Mouse (Mus musculus): ENCODE measurements around the gene Xpnpep1. TPM values are rescaled to one million over a fixed set of nuclear protein-coding genes. Genes with fewer than 3 reads are reported as not detected.

Gene Xpnpep1
- polyA plus RNA-seq, 1 experiment from 2014 or later: 128 TPM

DNA sequence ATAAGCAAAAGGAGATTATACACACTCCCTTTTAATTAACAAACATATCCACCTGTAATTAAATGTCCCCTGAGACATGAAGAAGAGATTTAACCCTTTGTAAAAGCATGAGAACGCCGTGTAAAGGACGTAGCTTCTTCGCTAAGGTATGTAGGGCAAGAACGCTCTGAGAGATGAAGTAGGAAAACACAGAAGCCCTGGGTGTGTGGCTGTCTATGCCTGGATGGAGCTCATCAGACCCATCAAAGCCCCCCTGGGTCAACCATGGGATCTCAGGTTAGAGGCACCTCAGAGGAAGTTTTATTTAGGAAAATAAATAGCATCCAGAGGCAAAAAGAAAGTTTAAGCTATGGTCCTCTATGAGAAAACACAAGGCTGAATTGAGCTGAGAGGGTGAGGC is 37.3 kb upstream of the Xpnpep1 start:
- 89% methylated on average over 5 of the region's 5 CpGs for WGBS
- H3K27ac ChIP-seq: no peak overlapping the region
- H3K4me2 ChIP-seq: no peak overlapping the region
- H3K9me3 ChIP-seq (replicated peaks): no peaks in the 10 kb centered on the region
- no peaks in the 10 kb centered on the region for H3K27me3 ChIP-seq
- H3K36me3 ChIP-seq: no peaks in the 10 kb centered on the region
- H3K9ac ChIP-seq: no peak overlapping the region
- H3K4me3 ChIP-seq: no peak overlapping the region
- no peak for ATAC-seq (replicated peaks; ENCODE audit: insufficient number of reproducible peaks, insufficient read depth, low FRiP score, low read depth)
- peaks cover 19% of the 10 kb centered on the region for H3K4me1 ChIP-seq (replicated peaks)

DNA sequence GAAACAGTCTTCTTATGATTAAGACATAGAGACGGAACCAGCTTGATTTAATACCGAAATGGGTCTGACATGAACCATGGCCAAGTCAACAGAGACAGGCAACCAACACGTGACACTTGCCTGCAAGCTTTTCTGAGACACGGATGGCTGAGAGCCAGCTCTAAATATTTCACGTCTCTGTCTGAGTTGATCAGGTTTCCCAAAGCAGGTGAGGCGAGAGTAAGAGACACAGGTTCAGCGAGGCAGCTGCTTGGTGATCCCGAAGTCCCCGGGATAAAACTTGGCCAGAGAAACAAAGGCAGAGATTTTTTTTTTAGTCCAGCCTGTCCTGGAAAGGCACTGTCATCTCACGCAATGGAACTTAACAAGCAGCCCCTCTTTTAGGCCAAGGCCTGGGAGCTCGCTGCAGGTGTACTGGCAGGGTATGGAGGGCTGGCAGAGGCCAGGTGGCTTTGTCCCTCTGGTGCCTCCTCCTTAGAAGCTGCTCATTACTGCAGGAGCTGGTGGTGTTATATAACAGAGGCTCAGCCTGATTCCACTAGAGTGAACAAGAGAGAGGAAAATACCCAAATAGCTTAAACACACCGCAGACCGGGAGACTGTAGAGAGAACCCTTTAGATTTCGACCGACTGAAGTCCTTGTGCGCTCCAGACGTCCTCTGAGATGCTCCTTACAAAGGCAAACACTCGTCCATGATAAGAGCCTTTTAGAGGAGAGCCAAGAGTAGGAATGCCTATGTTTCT is 36.4 kb upstream of the Xpnpep1 start:
- H3K4me1 ChIP-seq (replicated peaks): peaks cover 28% of the 10 kb centered on the region
- H3K27ac ChIP-seq: peak overlapping the region; percentile 45
- no peaks in the 10 kb centered on the region for H3K9me3 ChIP-seq (replicated peaks)
- H3K4me2 ChIP-seq: no peak overlapping the region
- H3K9ac ChIP-seq: no peak overlapping the region
- WGBS: 42% methylated on average over 18 of the region's 18 CpGs
- ATAC-seq (replicated peaks; ENCODE audit: insufficient number of reproducible peaks, insufficient read depth, low FRiP score, low read depth): 0 out of 2 replicates have a peak, but pooled peaks have one; percentile 20
- no peaks in the 10 kb centered on the region for H3K36me3 ChIP-seq
- H3K4me3 ChIP-seq: no peak overlapping the region
- no peaks in the 10 kb centered on the region for H3K27me3 ChIP-seq

DNA sequence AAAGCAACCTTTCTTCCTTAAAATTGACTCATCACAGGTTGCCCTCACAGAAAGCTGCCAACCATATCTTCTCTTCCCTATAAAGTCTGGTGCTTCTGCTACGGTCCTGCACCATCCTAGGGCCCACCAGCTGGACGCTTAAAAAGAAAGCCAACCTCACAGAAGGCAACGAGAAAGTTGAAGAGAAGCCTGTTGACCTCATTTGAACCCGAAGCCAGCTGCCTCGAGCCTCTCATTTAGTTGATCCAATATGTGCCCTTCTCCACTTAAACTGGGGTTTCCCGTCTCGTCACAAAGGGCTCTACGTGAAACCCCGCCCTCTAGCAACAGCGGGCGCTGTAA is 35.9 kb upstream of the Xpnpep1 start:
- WGBS: 87% methylated on average over 11 of the region's 11 CpGs

DNA sequence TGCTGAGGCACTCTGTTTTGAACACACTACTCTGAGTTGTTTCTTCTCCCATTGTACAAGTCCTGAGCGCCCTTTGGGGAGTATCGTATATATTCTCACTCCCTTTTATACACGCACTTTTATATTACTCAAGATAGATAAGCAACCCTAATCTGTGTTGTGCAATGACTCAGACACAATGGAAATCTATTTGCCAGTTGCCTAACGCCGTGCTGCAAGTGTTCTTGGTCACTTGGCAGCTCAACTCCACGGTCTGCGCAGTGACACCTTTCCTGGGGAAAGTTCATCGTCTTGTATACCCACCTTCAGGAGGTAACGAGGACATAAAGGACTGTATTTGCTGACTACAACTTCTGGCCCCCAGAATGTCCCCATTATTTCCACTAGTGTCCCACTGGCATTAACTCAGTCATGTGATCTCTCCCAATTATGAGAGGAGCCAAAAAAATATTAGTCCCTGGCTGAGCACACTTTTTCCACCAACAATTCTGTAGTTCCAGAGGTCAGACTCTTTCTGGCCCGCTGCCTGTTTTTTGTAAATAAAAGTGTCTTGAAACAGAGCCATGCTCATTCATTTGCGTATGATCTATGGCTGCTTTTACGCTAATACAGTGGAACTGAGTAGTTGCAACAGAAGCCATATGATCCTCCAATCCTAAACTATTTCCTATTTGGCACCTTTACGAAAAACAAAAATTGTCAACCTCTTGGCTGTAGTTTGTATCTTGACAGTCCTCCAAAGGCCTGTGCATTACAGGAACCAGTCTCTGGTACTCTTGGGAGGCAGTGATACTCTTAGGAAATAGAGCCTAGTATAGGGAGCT is 35.1 kb upstream of the Xpnpep1 start:
- Histone ChIP-seq H3K36me3 (no peaks in the 10 kb centered on the region), H3K27ac (peak overlapping the region; percentile 31; the same call in 1 of the 2 replicates), H3K4me2 (no peak overlapping the region), H3K4me1 (replicated peaks) (peaks cover 40% of the 10 kb centered on the region), H3K27me3 (no peaks in the 10 kb centered on the region), H3K4me3 (no peak overlapping the region), H3K9ac (no peak overlapping the region), H3K9me3 (replicated peaks) (no peaks in the 10 kb centered on the region)
- 73% methylated on average over 13 of the region's 13 CpGs for WGBS
- no peak for ATAC-seq (replicated peaks; ENCODE audit: insufficient number of reproducible peaks, insufficient read depth, low FRiP score, low read depth)

More for the DNA sequence above, 35.9 kb upstream of the Xpnpep1 start:
- no peaks in the 10 kb centered on the region for H3K36me3 ChIP-seq
- H3K9ac ChIP-seq: no peak overlapping the region
- H3K9me3 ChIP-seq (replicated peaks): no peaks in the 10 kb centered on the region
- no peaks in the 10 kb centered on the region for H3K27me3 ChIP-seq
- no peak for ATAC-seq (replicated peaks; ENCODE audit: insufficient number of reproducible peaks, insufficient read depth, low FRiP score, low read depth)
- no peak overlapping the region for H3K4me2 ChIP-seq
- peak overlapping the region; percentile 31; the same call in 1 of the 2 replicates for H3K27ac ChIP-seq
- H3K4me3 ChIP-seq: no peak overlapping the region
- H3K4me1 ChIP-seq (replicated peaks): peaks cover 34% of the 10 kb centered on the region

DNA sequence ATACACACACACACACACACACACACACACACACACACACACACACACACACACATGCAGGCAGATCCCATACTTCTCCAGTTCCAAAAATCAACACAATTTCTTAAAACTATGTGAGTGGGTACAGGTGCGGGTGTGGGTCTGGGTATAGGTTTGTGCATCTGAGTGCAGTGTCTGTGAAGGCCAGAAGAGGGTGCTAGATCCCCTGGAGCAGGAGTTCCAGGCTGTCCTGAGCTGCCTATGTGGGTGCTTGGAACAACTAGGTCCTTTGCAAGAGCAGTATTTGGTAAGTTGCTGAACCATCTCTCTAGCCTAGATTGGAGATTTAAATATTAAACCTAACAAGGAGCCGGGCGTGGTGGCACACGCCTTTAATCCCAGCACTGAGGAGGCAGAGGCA is 33.5 kb upstream of the Xpnpep1 start:
- Histone ChIP-seq H3K4me3 (no peak overlapping the region), H3K4me1 (replicated peaks) (peaks cover 40% of the 10 kb centered on the region), H3K4me2 (no peak overlapping the region), H3K36me3 (no peaks in the 10 kb centered on the region), H3K27ac (no peak overlapping the region), H3K27me3 (no peaks in the 10 kb centered on the region), H3K9me3 (replicated peaks) (no peaks in the 10 kb centered on the region), H3K9ac (no peak overlapping the region)
- WGBS: 94% methylated on average over 4 of the region's 4 CpGs
- ATAC-seq (replicated peaks; ENCODE audit: insufficient number of reproducible peaks, insufficient read depth, low FRiP score, low read depth): no peak

DNA sequence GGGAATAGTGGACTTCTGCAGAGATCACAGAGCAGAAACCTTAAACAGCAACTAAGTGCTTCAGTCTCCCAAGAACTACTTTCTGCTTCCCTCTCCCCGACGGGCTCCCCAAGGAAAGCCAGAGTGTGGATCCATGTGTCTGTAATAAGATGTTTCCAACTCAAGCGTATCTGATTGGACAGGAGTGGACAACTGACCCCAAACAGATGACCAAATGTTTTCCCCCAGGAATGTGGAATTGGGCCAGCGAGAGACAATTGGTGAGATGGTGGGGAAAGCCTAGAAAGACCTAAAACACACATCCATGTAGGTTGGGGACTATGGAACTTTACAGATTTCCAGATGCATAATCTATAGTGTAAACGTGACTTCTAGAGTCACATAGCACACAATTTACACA is 32.4 kb upstream of the Xpnpep1 start:
- H3K4me2 ChIP-seq: no peak overlapping the region
- H3K9ac ChIP-seq: no peak overlapping the region
- H3K4me1 ChIP-seq (replicated peaks): peaks cover 38% of the 10 kb centered on the region
- no peaks in the 10 kb centered on the region for H3K9me3 ChIP-seq (replicated peaks)
- no peaks in the 10 kb centered on the region for H3K27me3 ChIP-seq
- H3K36me3 ChIP-seq: no peaks in the 10 kb centered on the region
- 70% methylated on average over 5 of the region's 5 CpGs for WGBS
- H3K4me3 ChIP-seq: no peak overlapping the region
- H3K27ac ChIP-seq: 0 out of 2 replicates have a peak overlapping the region, but pooled peaks have one; percentile 50
- ATAC-seq (replicated peaks; ENCODE audit: insufficient number of reproducible peaks, insufficient read depth, low FRiP score, low read depth): no peak

DNA sequence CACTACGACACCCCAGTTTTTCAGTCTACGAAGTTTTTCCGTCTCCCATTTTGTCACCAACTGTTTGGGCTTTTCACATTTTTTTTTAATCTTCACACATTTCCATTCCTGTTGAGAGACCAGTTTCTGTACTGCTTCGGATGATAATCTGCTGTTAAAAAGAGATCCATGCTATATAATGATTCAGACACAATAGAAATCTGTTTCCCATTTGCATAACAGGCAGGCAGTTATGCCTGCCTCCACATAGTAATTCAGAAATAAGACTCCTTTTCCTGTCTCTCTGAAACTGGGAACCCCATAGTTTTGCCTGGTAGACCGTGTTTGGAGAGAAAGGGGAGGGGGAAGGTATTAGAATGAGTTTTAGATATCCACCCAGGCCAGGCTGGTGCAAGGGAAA is 31.6 kb upstream of the Xpnpep1 start:
- Histone ChIP-seq H3K27ac (peak overlapping the region; percentile 50), H3K4me3 (no peak overlapping the region), H3K4me2 (no peak overlapping the region), H3K9me3 (replicated peaks) (no peaks in the 10 kb centered on the region), H3K9ac (no peak overlapping the region), H3K36me3 (no peaks in the 10 kb centered on the region), H3K4me1 (replicated peaks) (peaks cover 37% of the 10 kb centered on the region), H3K27me3 (no peaks in the 10 kb centered on the region)
- WGBS: 45% methylated on average over 5 of the region's 5 CpGs
- ATAC-seq (replicated peaks; ENCODE audit: insufficient number of reproducible peaks, insufficient read depth, low FRiP score, low read depth): no peak

DNA sequence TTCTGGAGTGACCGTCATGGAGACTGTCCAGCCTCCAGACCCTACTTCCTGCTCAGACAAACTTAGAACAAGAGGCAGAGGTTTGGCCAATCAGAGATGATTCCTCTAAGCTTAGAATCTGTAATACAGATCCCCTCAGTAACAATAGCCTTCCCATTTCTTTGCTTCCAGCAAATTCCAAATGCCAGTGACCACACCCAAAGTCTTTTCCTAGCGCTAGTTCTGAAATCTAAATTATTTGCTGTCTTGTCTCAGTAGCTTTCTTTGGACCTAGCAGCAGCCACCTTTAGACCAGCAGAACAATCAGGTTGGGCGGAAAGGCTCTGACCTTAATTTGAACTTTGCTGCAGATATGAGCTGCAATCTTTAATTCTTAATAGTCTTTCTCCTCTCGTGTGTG is 30.9 kb upstream of the Xpnpep1 start:
- no peak for ATAC-seq (replicated peaks; ENCODE audit: insufficient number of reproducible peaks, insufficient read depth, low FRiP score, low read depth)
- H3K4me2 ChIP-seq: no peak overlapping the region
- 19% methylated on average over 4 of the region's 4 CpGs for WGBS

DNA sequence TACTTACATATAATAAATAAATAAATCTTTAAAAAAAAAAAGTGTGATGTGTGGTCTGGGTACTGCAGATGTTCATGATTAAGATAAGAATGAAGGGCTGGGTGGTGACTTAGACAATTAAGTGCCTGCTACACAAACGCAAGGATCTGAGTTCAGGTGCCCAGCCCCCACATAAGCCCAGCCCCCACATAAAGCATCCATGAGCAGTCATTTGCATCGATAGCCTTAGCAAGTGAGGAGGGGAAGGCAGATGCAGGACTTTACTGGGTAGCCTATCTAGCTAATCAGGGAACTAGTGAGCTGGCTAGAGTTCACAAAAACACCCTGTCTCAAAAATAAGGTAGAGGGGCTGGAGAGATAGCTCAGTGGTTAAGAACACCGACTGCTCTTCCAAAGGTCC is 29.4 kb upstream of the Xpnpep1 start:
- H3K9me3 ChIP-seq (replicated peaks): no peaks in the 10 kb centered on the region
- peaks cover 26% of the 10 kb centered on the region for H3K4me1 ChIP-seq (replicated peaks)
- WGBS: 63% methylated on average over 3 of the region's 3 CpGs
- H3K4me2 ChIP-seq: no peak overlapping the region
- no peak overlapping the region for H3K4me3 ChIP-seq
- no peaks in the 10 kb centered on the region for H3K27me3 ChIP-seq
- H3K9ac ChIP-seq: no peak overlapping the region
- H3K36me3 ChIP-seq: no peaks in the 10 kb centered on the region
- ATAC-seq (replicated peaks; ENCODE audit: insufficient number of reproducible peaks, insufficient read depth, low FRiP score, low read depth): no peak
- H3K27ac ChIP-seq: no peak overlapping the region

More for the DNA sequence above, 30.9 kb upstream of the Xpnpep1 start:
- Histone ChIP-seq H3K27ac (peak overlapping the region; percentile 50), H3K4me3 (no peak overlapping the region), H3K4me1 (replicated peaks) (peaks cover 29% of the 10 kb centered on the region), H3K36me3 (no peaks in the 10 kb centered on the region), H3K27me3 (no peaks in the 10 kb centered on the region), H3K9ac (no peak overlapping the region), H3K9me3 (replicated peaks) (no peaks in the 10 kb centered on the region)

DNA sequence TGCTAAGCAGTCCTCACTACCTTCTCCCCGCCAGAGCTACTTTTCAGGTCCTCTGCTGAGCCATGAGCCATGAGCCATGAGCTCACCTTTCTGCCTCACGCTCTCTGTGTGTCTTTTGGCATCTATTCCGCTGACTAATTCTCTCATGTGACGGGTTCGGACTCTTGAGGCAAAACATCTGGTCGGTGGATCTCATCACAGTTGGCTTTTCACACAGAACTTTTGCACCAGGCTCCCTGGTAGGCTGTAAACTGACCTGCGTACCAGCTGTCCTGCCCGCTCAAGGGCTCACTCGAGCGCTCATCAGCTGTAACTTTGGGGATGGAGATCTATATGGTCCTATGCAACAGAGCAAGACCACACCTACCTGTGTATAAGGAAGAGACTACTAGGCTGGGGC is 26.9 kb upstream of the Xpnpep1 start:
- no peaks in the 10 kb centered on the region for H3K9me3 ChIP-seq (replicated peaks)
- peak overlapping the region; percentile 23 for H3K4me2 ChIP-seq
- 38% methylated on average over 10 of the region's 10 CpGs for WGBS
- 0 out of 2 replicates have a peak, but pooled peaks have one; percentile 51 for ATAC-seq (replicated peaks; ENCODE audit: insufficient number of reproducible peaks, insufficient read depth, low FRiP score, low read depth)
- H3K9ac ChIP-seq: no peak overlapping the region
- H3K4me1 ChIP-seq (replicated peaks): peaks cover 20% of the 10 kb centered on the region
- H3K27ac ChIP-seq: peak overlapping the region; percentile 64
- H3K27me3 ChIP-seq: no peaks in the 10 kb centered on the region
- H3K4me3 ChIP-seq: no peak overlapping the region
- H3K36me3 ChIP-seq: no peaks in the 10 kb centered on the region

DNA sequence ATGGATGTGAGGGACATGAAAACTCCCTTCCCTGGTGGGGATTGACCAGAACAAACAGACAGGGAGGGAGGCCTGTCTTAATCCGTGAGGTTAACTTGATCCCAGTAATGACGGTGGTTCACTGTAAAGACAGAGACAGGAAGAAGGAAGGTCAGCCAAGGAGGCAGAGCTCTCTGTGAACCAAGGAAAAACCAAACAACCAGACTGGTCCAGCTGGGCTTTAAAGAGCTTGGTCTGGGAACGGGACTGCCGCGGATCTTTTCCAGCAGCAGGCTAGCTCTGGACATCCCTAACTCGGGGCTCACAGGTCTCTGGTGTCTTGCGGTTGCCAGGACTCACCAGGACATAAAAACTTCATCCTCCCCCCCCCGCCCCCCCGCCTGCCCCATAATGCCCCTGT is 26.5 kb upstream of the Xpnpep1 start:
- Histone ChIP-seq H3K27ac (peak overlapping the region; percentile 64), H3K4me1 (replicated peaks) (peaks cover 16% of the 10 kb centered on the region), H3K9ac (no peak overlapping the region), H3K4me2 (peak overlapping the region; percentile 23), H3K9me3 (replicated peaks) (no peaks in the 10 kb centered on the region), H3K4me3 (no peak overlapping the region), H3K27me3 (no peaks in the 10 kb centered on the region), H3K36me3 (no peaks in the 10 kb centered on the region)
- ATAC-seq (replicated peaks; ENCODE audit: insufficient number of reproducible peaks, insufficient read depth, low FRiP score, low read depth): no peak
- WGBS: 33% methylated on average over 9 of the region's 9 CpGs

All from heart, embryonic 15.5 days (tissue).